Mouse (Mus musculus) small intestine, adult 2 months (tissue): ENCODE results near the gene Ruvbl2. TPM values are rescaled to one million over a fixed set of nuclear protein-coding genes. Genes with fewer than 3 reads are reported as not detected.
"Not testable (repeated sequence)": the region's sequence is repeated elsewhere in the genome, so short reads cannot be mapped to it uniquely, and the experiment has no call there.

Experiments
- H3K27ac ChIP-seq: fragments of 200-500 bp; 2 replicates; pipeline ENCODE4 v1.5.1; 2012; ENCODE audit warnings: low read depth, low read length, control low read depth, inconsistent platforms; ENCODE audit not compliant: insufficient read depth
- H3K27me3 ChIP-seq: fragments of 200-500 bp; 2 replicates; pipeline ENCODE4 v1.6.1; 2012; ENCODE audit warnings: mild to moderate bottlenecking, moderate library complexity, low read length, inconsistent platforms; ENCODE audit not compliant: control insufficient read depth, insufficient read depth
- H3K36me3 ChIP-seq: fragments of 200-500 bp; 2 replicates; pipeline ENCODE4 v1.6.1; 2012; ENCODE audit warnings: mild to moderate bottlenecking, low read length, control low read depth, inconsistent platforms; ENCODE audit not compliant: control insufficient read depth, insufficient read depth
- H3K4me1 ChIP-seq: fragments of 200-500 bp; 2 replicates; pipeline ENCODE4 v1.6.1; 2012; ENCODE audit warnings: low read length, inconsistent platforms, mixed read lengths; ENCODE audit not compliant: control insufficient read depth, insufficient read depth, insufficient read length
- H3K4me3 ChIP-seq: fragments of 200-500 bp; 2 replicates; pipeline ENCODE4 v1.5.1; 2012; ENCODE audit warnings: low read depth, mild to moderate bottlenecking, control low read depth, inconsistent platforms, low read length, moderate library complexity
- CTCF ChIP-seq: fragments of 200-500 bp; IDR thresholded peaks from 2 replicates; pipeline ENCODE4 v1.5.1; 2012; ENCODE audit warnings: low read depth, mild to moderate bottlenecking, control low read depth, inconsistent platforms, low read length, moderate library complexity, mixed read lengths; ENCODE audit not compliant: insufficient replicate concordance, insufficient read length; ENCODE audit errors: extremely low read depth
- POLR2A ChIP-seq: fragments of 200-500 bp; IDR thresholded peaks from 2 replicates; pipeline ENCODE4 v1.6.1; 2012; ENCODE audit warnings: low read depth, mild to moderate bottlenecking, control low read depth, inconsistent platforms, low read length, moderate library complexity
- WGBS: fragments of 180-500 bp; shearing (Covaris S2); methylation state at CpG from one replicate; pipeline ENCODE4 v1.1.7; 2018; 5-methylcytosine and 5-hydroxymethylcytosine counted together
- polyA plus RNA-seq: library from polyadenylated mRNA; depleted of rRNA; stranded (reverse); fragments of >200 nt; gene quantifications from 2 replicates; pipeline ENCODE4 v1.2.3, GENCODE M21; 2012

Gene Ruvbl2
- polyA plus RNA-seq, 1 experiment, result 54.3 TPM

DNA sequence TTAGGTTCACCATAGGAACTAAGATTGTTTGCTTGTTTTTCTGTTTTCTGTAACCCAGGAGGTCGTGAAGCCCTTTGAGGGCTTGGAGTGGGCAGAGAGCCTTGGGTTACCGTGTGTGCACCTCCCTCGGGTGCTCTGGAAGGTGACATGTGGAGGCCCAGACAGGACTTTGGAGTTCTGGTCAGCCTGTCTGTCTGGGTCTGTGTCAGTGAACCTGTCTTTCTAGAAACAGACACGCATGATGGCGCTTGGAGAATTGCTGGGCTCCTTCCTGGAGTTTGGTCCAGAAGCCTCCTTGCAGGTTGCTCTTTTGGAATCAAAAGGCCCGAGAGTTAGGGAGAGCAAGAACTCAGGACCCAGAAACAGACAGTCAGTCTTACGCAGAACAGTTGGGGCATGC lies 22.5 kb upstream of the Ruvbl2 start:
- H3K4me1 ChIP-seq, result peaks cover 22% of the 10 kb centered on the region
- H3K27ac ChIP-seq, result peak overlapping the region; percentile 98
- WGBS, result 32% methylated on average over 7 of the region's 7 CpGs
- TF ChIP-seq POLR2A (no peak), CTCF (no peak)
- no peaks in the 10 kb centered on the region for H3K27me3 ChIP-seq
- H3K4me3 ChIP-seq, result peak overlapping the region; percentile 42
- H3K36me3 ChIP-seq, result peaks cover 33% of the 10 kb centered on the region

DNA sequence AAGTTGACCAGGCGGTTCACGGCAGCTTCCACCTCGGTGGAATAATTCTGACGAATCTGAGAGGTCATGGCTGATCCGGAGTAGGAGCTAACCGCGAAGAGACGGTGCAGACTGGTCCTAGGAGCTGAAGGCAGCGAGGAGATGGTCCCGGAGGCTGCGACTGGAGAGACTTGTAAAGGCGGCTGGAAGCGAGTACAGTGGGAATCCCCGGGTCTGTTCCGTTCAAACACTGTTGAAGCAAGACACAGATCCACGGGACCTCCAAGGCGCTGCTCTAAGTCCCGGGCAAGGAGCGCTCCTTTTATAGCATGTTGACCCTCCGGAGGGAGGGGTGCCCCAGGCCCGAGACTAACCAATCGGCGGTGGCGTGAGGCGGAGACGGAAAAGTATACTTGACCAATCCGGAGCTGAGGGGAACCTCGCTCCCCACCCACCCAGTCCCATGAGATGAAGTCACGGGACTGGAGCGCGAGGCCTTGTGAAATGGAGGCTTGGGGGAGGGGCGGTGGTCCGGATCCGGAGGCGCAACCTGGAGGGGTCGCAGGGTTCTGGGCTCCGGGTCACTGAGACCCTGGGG lies 21.8 kb upstream of the Ruvbl2 start, which contains the start of gene Ftl1:
TSS of gene Ftl1 (minus strand) at position 321 of the 577 bp plus-strand sequence.
- peak within 1 kb of the TSS; percentile 98 for H3K27ac ChIP-seq
- WGBS, result under 1% methylated on average over 31 of the region's 37 CpGs
- peak; percentile 93 for TF ChIP-seq POLR2A
- H3K36me3 ChIP-seq, result peaks cover 27% of the 10 kb centered on the region
- H3K27me3 ChIP-seq, result not testable (repeated sequence)
- peak within 1 kb of the TSS; percentile 75 for H3K4me3 ChIP-seq
- H3K4me1 ChIP-seq, result peaks cover 22% of the 10 kb centered on the region

- H3K36me3 ChIP-seq, result peaks cover 25% of the 10 kb centered on the region
- peak overlapping the region; percentile 57 for H3K27ac ChIP-seq
- peak overlapping the region; percentile 75 for H3K4me3 ChIP-seq
- no peaks in the 10 kb centered on the region for H3K27me3 ChIP-seq
- peaks cover 22% of the 10 kb centered on the region for H3K4me1 ChIP-seq
- TF ChIP-seq POLR2A (no peak), CTCF (no peak)
- 1% methylated on average over 43 of the region's 43 CpGs for WGBS
These were observed 21.1 kb upstream of the Ruvbl2 start for GRCm38 (mm10) chr7:45458748-45459563.

GRCm38 (mm10) chr7:45457204-45458060 lies 19.5 kb upstream of the Ruvbl2 start:
- H3K4me1 ChIP-seq, result peaks cover 22% of the 10 kb centered on the region
- WGBS, result 46% methylated on average over 10 of the region's 10 CpGs
- H3K4me3 ChIP-seq, result peak overlapping the region; percentile 75
- H3K27ac ChIP-seq, result 0 out of 2 replicates have a peak overlapping the region, but pooled peaks have one; percentile 14
- H3K27me3 ChIP-seq, result no peaks in the 10 kb centered on the region
- no peak for TF ChIP-seq CTCF
- no peak for TF ChIP-seq POLR2A
- H3K36me3 ChIP-seq, result peaks cover 21% of the 10 kb centered on the region

DNA sequence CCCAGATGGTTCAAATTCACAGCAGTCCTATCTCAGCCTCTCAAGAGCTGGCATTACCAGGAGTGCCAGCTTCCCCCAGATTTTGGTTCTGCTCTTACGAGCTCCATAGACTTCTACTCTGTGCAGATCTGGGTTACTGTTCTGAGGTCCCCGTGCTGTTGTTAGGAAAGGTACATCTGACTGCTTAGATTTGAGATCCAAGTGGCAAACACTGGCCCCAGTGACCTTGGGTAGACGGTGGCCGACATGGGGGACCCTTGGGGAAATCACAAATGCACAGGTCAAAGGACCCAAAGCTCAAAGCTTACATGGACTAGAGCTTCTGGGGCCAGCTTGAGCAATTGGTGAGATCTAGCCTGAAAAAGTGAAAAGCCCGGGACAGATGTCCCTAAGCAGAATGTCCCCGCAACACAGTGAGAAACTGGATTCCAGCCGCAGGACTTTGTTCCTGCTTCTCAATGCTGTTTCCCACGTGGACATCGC lies 18.9 kb upstream of the Ruvbl2 start:
- H3K27ac ChIP-seq, result 0 out of 2 replicates have a peak overlapping the region, but pooled peaks have one; percentile 3
- H3K4me1 ChIP-seq, result peaks cover 20% of the 10 kb centered on the region
- TF ChIP-seq POLR2A, result no peak
- no peak for TF ChIP-seq CTCF
- H3K4me3 ChIP-seq, result no peak overlapping the region
- 43% methylated on average over 9 of the region's 9 CpGs for WGBS
- H3K36me3 ChIP-seq, result peaks cover 21% of the 10 kb centered on the region
- no peaks in the 10 kb centered on the region for H3K27me3 ChIP-seq

- 83% methylated on average over 13 of the region's 13 CpGs for WGBS
- H3K27ac ChIP-seq, result no peak overlapping the region
- no peak overlapping the region for H3K4me3 ChIP-seq
- H3K4me1 ChIP-seq, result peaks cover 18% of the 10 kb centered on the region
- TF ChIP-seq POLR2A (no peak), CTCF (no peak)
- H3K27me3 ChIP-seq, result no peaks in the 10 kb centered on the region
- peaks cover 21% of the 10 kb centered on the region for H3K36me3 ChIP-seq
These were observed 18.2 kb upstream of the Ruvbl2 start for GRCm38 (mm10) chr7:45455932-45456696.
